Mouse (Mus musculus): Measurements from ENCODE around the gene Olfr308. TPM values are rescaled to one million over a fixed set of nuclear protein-coding genes. Genes with fewer than 3 reads are reported as not detected.
"Not testable (repeated sequence)": the region's sequence is repeated elsewhere in the genome, so short reads cannot be mapped to it uniquely, and the experiment has no call there.

Olfr308 gene
- total RNA-seq (2021): not detected
- long read RNA-seq: 0 reads

DNA sequence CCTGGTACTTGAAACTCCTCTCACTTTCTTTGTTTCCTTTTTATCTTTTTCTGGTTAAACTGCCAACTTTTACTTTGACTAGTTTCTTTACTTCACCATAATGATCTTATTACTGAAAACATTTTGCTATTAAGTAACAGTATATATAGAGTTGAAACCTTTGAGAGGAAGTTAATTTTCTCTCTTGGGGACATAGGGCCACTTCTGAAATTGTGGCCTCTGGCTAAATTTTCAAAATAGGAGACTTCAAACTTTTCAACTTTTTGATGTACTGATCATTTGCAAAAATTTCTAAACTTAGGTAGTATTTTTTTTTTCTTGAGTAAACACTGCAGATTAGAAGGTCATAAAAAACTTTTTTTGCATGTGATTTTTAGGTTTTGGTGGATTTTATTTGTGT, at the start of gene Olfr308:
Gene Olfr308, minus strand, starts transcription at position 101 of the 400 bp plus-strand sequence.
- no peak for DNase-seq (ENCODE audit: low spot score in 2 of 2)

- no peak for DNase-seq (ENCODE audit: low spot score in 2 of 2)
Measured at GRCm38 (mm10) chr7:86366828-86367227, 41.4 kb upstream of the Olfr308 start, which contains the start of gene Olfr305. Gene Olfr305 (minus strand): TSS chr7:86366928.

DNA sequence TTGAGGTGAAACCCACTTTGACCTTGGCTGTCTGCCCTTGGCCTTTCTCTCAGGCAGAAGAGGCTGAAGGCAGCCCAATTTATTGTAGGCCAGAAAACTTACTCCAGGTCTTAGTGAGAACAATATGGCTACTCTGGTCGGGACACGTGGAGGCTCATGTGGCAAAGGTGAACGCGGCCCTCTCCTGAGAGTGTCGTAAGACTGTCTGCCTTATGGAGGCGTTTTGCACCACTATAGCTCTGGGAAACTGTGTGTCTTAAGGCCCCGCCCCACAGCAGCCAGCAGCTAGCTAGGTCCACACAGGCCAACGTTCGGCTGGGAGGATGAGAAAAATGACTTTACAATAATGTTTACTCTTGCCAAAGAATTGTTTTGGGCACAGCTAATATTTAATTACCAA, 20.9 kb upstream of the Olfr308 start:
- DNase-seq (ENCODE audit: low spot score in 2 of 2): not testable (repeated sequence)

DNA sequence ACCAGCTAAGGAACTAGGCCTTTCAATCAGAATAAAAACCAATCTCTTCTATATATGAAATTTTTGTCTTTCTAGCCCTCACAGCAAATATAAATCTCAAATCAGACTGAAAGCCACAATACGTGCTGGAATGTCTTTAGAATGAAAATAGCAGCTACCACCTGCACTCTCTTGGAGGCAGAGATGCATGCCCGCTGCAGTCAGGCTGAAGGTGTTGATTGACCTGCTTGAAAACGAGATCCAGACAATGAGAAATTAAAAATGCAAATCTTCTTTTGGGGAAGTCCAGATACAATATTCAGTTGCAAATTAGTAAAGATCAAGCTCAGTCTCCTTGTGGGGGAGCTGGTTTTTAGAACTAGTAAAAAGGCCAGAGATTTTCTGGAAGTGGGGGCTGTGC, 18.8 kb upstream of the Olfr308 start:
- no peak for DNase-seq (ENCODE audit: low spot score in 2 of 2)

DNA sequence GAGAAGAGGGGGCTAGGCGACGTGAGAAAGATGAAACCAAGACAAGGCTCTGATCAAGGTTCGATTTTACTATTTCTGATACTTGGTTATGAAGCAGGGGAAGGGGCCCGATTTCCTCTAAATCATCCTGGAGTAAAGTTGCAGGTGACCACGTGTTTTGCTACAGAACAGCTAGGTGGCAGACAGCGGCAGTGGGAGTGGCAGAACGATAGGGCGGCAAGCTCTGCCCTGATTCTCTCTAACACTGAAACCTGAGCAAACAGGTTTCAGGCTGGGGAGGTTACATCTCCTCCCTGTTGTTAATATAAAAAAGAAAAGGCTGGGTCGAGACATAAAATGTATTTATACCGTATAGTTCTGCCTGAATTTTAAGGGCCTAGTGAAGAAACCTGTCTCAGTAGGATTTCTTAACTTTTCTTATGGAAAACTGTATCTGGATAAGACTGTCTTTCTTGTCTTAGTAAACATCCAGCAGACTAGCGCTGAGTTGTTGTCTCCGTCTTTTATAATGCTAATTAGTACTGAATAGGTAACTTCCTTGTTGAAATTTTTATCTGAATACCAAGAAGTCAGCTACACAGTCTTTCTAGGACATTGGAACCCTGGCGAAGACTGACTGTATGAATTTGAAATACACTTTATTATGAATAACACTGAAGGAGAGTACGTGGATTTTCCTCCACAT, 17.6 kb upstream of the Olfr308 start:
- no peak for DNase-seq (ENCODE audit: low spot score in 2 of 2)

GRCm38 (mm10) chr7:86337486-86337885, 12.1 kb upstream of the Olfr308 start, which contains the start of gene Olfr307:
Gene Olfr307 (minus strand): TSS chr7:86337586.
- no peak for DNase-seq (ENCODE audit: low spot score in 2 of 2)

DNA sequence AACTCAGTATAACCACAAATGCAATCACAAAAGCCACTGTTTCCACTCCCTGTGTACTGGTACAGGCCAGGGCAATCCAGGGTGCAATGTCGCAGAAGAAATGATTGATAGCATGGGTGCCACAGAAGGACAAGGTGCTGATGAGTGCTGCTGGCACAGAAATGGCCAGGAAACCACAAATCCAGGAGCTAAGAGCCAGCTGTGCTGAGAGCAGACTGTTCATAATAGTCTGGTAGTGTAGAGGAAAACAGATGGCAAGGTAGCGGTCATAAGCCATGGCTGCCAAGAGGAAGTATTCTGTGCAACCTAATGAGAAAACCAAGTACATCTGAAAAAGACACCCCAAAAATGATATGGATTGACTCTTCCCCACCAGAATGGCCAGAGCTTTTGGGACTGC, 4.1 kb downstream of the Olfr308 start:
- DNase-seq (ENCODE audit: low spot score in 2 of 2): no peak

GRCm38 (mm10) chr7:86313608-86314007, 11.8 kb downstream of the Olfr308 start, which contains the start of gene Olfr309:
Gene Olfr309 (minus strand): TSS chr7:86313708.
- DNase-seq (ENCODE audit: low spot score in 2 of 2): no peak

DNA sequence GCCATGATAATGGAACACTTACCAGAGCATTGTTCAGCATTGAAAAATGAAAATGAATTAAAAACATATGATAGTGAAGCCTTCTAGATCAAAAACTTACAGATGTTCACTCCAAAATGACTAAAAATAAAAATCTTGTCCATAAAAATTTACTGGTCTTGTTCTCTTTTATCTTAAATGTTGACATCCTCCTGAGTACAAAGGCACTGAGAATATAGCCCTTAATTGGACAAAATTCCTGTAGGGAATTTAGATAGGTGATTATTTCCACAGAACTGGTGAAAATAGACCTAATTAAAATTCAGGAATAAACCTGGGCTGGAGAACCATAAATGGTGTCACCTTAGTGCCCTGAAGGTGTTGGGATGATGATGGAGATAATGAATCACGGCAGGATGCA, 48.4 kb downstream of the Olfr308 start, which contains the start of gene Olfr310:
Gene Olfr310, minus strand, starts transcription at position 101 of the 400 bp plus-strand sequence.
- DNase-seq (ENCODE audit: low spot score in 2 of 2): no peak

Small RNAs within 50 kb of the gene (microRNA-seq; reads per million reads assigned to microRNA genes)
- 0 reads per million in 2 experiments for gene Gm23192

Other genes with a start within 250 kb of the Olfr308 start
- not detected for gene Vmn2r75, start 153.9 kb downstream of the Olfr308 start, total RNA-seq (2021)
- gene Vmn2r76, start 79.3 kb downstream of the Olfr308 start, total RNA-seq (2021): not detected
- gene Olfr310, start 48.5 kb downstream of the Olfr308 start, total RNA-seq (2021): not detected
- gene Olfr309, start 11.9 kb downstream of the Olfr308 start, total RNA-seq (2021): not detected
- gene Olfr307, start 12.0 kb upstream of the Olfr308 start, total RNA-seq (2021): not detected
- gene Olfr305, start 41.3 kb upstream of the Olfr308 start, total RNA-seq (2021): not detected
- not detected for gene Olfr304, start 61.0 kb upstream of the Olfr308 start, total RNA-seq (2021)
- gene Olfr303, start 72.2 kb upstream of the Olfr308 start, total RNA-seq (2021): not detected
- gene Olfr301, start 78.2 kb upstream of the Olfr308 start, total RNA-seq (2021): not detected
- not detected for gene Olfr299, start 134.3 kb upstream of the Olfr308 start, total RNA-seq (2021)
- gene Olfr298, start 166.9 kb upstream of the Olfr308 start, total RNA-seq (2021): not detected
- not detected for gene Olfr297, start 194.3 kb upstream of the Olfr308 start, total RNA-seq (2021)